Mouse (Mus musculus) cerebellum, adult 2 months (tissue): ENCODE results near the gene Dcaf11. TPM values are rescaled to one million over a fixed set of nuclear protein-coding genes. Genes with fewer than 3 reads are reported as not detected.

Experiments used
- DNase-seq, 2 experiments: peaks; one replicate each; pipeline ENCODE4 v3.0.0; 2021
- H3K27ac ChIP-seq: fragments of 200-500 bp; 2 replicates; pipeline ENCODE4 v1.5.1; 2012; ENCODE audit warnings: low read length, control low read depth, inconsistent platforms; ENCODE audit not compliant: insufficient read depth
- H3K27me3 ChIP-seq: fragments of 200-500 bp; 2 replicates; pipeline ENCODE4 v1.6.1; 2012; ENCODE audit warnings: inconsistent platforms, mild to moderate bottlenecking, low read length, moderate library complexity; ENCODE audit not compliant: control insufficient read depth, insufficient read depth
- H3K4me1 ChIP-seq: fragments of 200-500 bp; 2 replicates; pipeline ENCODE4 v1.6.1; 2011; ENCODE audit warnings: low read length; ENCODE audit not compliant: control insufficient read depth, insufficient read depth
- H3K4me3 ChIP-seq: fragments of 200-500 bp; replicated peaks from 2 replicates; pipeline ENCODE3; 2011; ENCODE audit warnings: mild to moderate bottlenecking, low read depth, low read length, control low read depth; ENCODE audit not compliant: insufficient read depth
- CTCF ChIP-seq: fragments of 200-500 bp; IDR thresholded peaks from 2 replicates; pipeline ENCODE4 v1.5.1; 2011; ENCODE audit warnings: low read depth, mild to moderate bottlenecking, control low read depth, low read length, moderate library complexity, borderline replicate concordance; ENCODE audit not compliant: insufficient read depth
- POLR2A ChIP-seq: fragments of 200-500 bp; IDR thresholded peaks from 2 replicates; pipeline ENCODE4 v1.6.1; 2011; ENCODE audit warnings: low read length, control low read depth, borderline replicate concordance; ENCODE audit not compliant: insufficient read depth
- WGBS: fragments of 180-500 bp; shearing (Covaris S2); methylation state at CpG from one replicate; pipeline ENCODE4 v1.1.7; 2018; 5-methylcytosine and 5-hydroxymethylcytosine counted together
- polyA plus RNA-seq: library from polyadenylated mRNA; depleted of rRNA; stranded (reverse); fragments of >200 nt; gene quantifications from 2 replicates; pipeline ENCODE4 v1.2.3, GENCODE M21; 2012

Gene Dcaf11
- polyA plus RNA-seq, 1 experiment = 115 TPM

- TF ChIP-seq CTCF = no peak
- no peak overlapping the region for H3K27ac ChIP-seq
- no peak overlapping the region for H3K4me3 ChIP-seq
- DNase-seq = no peak
- no peaks in the 10 kb centered on the region for H3K4me1 ChIP-seq
- H3K27me3 ChIP-seq = no peaks in the 10 kb centered on the region
Observed at GRCm38 (mm10) chr14:55571760-55572159, 12.0 kb downstream of the Dcaf11 start.

- 66% methylated on average over 8 of the region's 8 CpGs for WGBS
- TF ChIP-seq CTCF = no peak
- TF ChIP-seq POLR2A = no peak
- Histone ChIP-seq H3K4me3 (no peak within 1 kb of the TSS), H3K27ac (no peak within 1 kb of the TSS), H3K4me1 (no peaks in the 10 kb centered on the region), H3K27me3 (no peaks in the 10 kb centered on the region)
- DNase-seq = no peak
Observed at GRCm38 (mm10) chr14:55575302-55575701, 15.5 kb downstream of the Dcaf11 start, which contains the start of gene Fitm1. TSS of gene Fitm1 (plus strand) at chr14:55575617.

- H3K27me3 ChIP-seq = no peaks in the 10 kb centered on the region
- no peaks in the 10 kb centered on the region for H3K4me1 ChIP-seq
- DNase-seq = no peak
- no peak overlapping the region for H3K27ac ChIP-seq
- WGBS = 68% methylated on average over 13 of the region's 13 CpGs
- TF ChIP-seq POLR2A = no peak
- TF ChIP-seq CTCF = no peak
- no peak overlapping the region for H3K4me3 ChIP-seq
Observed at GRCm38 (mm10) chr14:55575711-55576110, 15.9 kb downstream of the Dcaf11 start.

GRCm38 (mm10) chr14:55576376-55576775 is 16.6 kb downstream of the Dcaf11 start:
- no peak for DNase-seq
- no peak for TF ChIP-seq POLR2A
- TF ChIP-seq CTCF = no peak
- H3K27me3 ChIP-seq = no peaks in the 10 kb centered on the region
- H3K4me1 ChIP-seq = no peaks in the 10 kb centered on the region
- 58% methylated on average over 16 of the region's 16 CpGs for WGBS
- no peak overlapping the region for H3K27ac ChIP-seq
- no peak overlapping the region for H3K4me3 ChIP-seq

DNA sequence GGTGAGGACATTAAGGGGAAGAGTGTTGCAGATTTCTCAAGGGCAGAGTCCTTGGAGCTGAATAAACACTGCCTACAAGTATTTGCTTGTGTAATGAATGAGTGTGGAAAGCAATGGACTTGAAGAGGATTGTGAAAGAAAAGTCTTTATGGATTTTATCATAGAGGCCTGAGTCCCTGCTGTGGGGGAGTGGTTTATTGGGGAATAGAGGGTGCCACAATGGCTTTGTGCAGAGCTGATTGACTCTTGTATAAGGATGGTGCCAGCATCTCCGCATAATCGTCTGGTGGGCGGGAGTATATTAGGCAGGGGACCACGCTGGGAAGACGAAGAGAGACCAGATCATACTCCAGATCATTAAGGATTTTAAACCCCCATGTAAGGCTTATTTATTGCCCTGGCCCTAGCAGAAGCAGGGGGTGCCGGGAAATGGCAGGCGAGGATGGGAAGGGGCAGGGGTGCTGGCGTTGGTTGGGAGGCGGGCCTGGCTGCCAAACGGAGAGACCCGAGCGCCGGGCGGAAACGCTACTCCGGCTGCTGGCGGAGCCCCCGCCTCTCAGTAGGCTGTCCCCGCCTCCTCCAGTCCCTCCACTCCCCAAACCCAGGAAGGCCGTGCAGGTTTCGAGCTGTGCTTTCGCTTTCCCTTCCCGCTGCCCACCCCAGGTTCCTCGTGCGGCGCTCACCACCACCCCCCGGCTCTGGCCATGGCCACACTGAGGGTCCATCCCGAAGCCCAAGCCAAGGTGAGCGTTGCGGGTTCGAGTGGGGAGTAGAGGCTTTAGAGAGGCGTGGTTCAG is 18.3 kb downstream of the Dcaf11 start, which contains the start of gene Psme1:
Gene Psme1 (plus strand): TSS at position 253 of the 797 bp plus-strand sequence.
- Histone ChIP-seq H3K27me3 (no peaks in the 10 kb centered on the region), H3K4me1 (no peaks in the 10 kb centered on the region), H3K4me3 (peak within 1 kb of the TSS; percentile 66), H3K27ac (peak within 1 kb of the TSS; percentile 56)
- DNase-seq = peak; percentile 59 to 64
- TF ChIP-seq CTCF (no peak), POLR2A (no peak)
- 1% methylated on average over 32 of the region's 32 CpGs for WGBS

- DNase-seq = peak in 1 of 2 experiments; percentile 41
- no peak for TF ChIP-seq CTCF
- no peak for TF ChIP-seq POLR2A
- Histone ChIP-seq H3K27me3 (no peaks in the 10 kb centered on the region), H3K27ac (peak overlapping the region; percentile 56; the same call in 1 of the 2 replicates), H3K4me1 (no peaks in the 10 kb centered on the region), H3K4me3 (peak overlapping the region; percentile 66)
- WGBS = 34% methylated on average over 6 of the region's 6 CpGs
Observed at GRCm38 (mm10) chr14:55578668-55579269, 19.0 kb downstream of the Dcaf11 start.

- TF ChIP-seq POLR2A (no peak), CTCF (no peak)
- Histone ChIP-seq H3K27ac (no peak overlapping the region), H3K4me1 (no peaks in the 10 kb centered on the region), H3K27me3 (no peaks in the 10 kb centered on the region), H3K4me3 (no peak overlapping the region)
- DNase-seq = no peak
- WGBS = 86% methylated on average over 23 of the region's 23 CpGs
Observed at GRCm38 (mm10) chr14:55579511-55580496, 20.0 kb downstream of the Dcaf11 start.
